Mouse (Mus musculus) embryonic facial prominence, embryonic 14.5 days (tissue): ENCODE data around the gene Dynlrb2. TPM values are rescaled to one million over a fixed set of nuclear protein-coding genes. Genes with fewer than 3 reads are reported as not detected.

Experiments used
- ATAC-seq: fragments of 200-750 bp; cut with Nextera tagmentation; 2 replicates; pipeline ENCODE4 v1.8.0; 2017; ENCODE audit warnings: low read depth, moderate number of reproducible peaks, moderate TSS enrichment
- DNase-seq: peaks from one replicate; pipeline ENCODE4 v3.0.0-alpha.2; 2015; ENCODE audit warnings: low spot score
- H3K27ac ChIP-seq: fragments of 300-500 bp; sonication (generic); replicated peaks from 2 replicates; pipeline ENCODE4 v1.5.1; 2014; ENCODE audit warnings: low read depth, mild to moderate bottlenecking, low read length, moderate library complexity
- H3K27me3 ChIP-seq: fragments of 300-500 bp; sonication (generic); replicated peaks from 2 replicates; pipeline ENCODE4 v1.6.1; 2014; ENCODE audit warnings: low read length; ENCODE audit not compliant: control insufficient read depth, insufficient read depth
- H3K36me3 ChIP-seq: fragments of 300-500 bp; sonication (generic); 2 replicates; pipeline ENCODE4 v1.6.1; 2014; ENCODE audit warnings: low read length, mixed read lengths; ENCODE audit not compliant: control insufficient read depth, insufficient read depth
- H3K4me1 ChIP-seq: fragments of 300-500 bp; sonication (generic); 2 replicates; pipeline ENCODE4 v1.6.1; 2014; ENCODE audit warnings: antibody characterized with exemption, low read length; ENCODE audit not compliant: control insufficient read depth, insufficient read depth
- H3K4me2 ChIP-seq: fragments of 300-500 bp; sonication (generic); 2 replicates; pipeline ENCODE4 v1.6.1; 2014; ENCODE audit warnings: low read depth, mild to moderate bottlenecking, low read length, moderate library complexity, mixed read lengths
- H3K4me3 ChIP-seq: fragments of 300-500 bp; sonication (generic); 2 replicates; pipeline ENCODE4 v1.5.1; 2014; ENCODE audit warnings: low read depth, mild to moderate bottlenecking, low read length
- H3K9ac ChIP-seq: fragments of 300-500 bp; sonication (generic); 2 replicates; pipeline ENCODE4 v1.6.1; 2014; ENCODE audit warnings: low read depth, mild to moderate bottlenecking, low read length, moderate library complexity, mixed read lengths
- H3K9me3 ChIP-seq: fragments of 300-500 bp; sonication (generic); 2 replicates; pipeline ENCODE4 v1.6.1; 2016; ENCODE audit warnings: low read length; ENCODE audit not compliant: control insufficient read depth
- WGBS: fragments of 180-500 bp; shearing (Covaris S2); extraction: QIAGEN DNeasy Blood & Tissue Kit; methylation state at CpG from one replicate; pipeline ENCODE4 v1.1.7; 2014; 5-methylcytosine and 5-hydroxymethylcytosine counted together
- polyA plus RNA-seq: library from polyadenylated mRNA; unstranded; fragments of >200 nt; fragmentation: Nextera tagmentation; extraction: Ambion mirVana; gene quantifications from 2 replicates; pipeline ENCODE4 v1.2.1, GENCODE M21; 2014

Dynlrb2 gene
- polyA plus RNA-seq, 1 experiment from 2014 or later = 52.2 TPM

- Histone ChIP-seq H3K9ac (no peak overlapping the region), H3K36me3 (no peaks in the 10 kb centered on the region), H3K4me2 (no peak overlapping the region), H3K9me3 (no peaks in the 10 kb centered on the region), H3K4me3 (no peak overlapping the region), H3K4me1 (no peaks in the 10 kb centered on the region), H3K27me3 (no peaks in the 10 kb centered on the region), H3K27ac (no peak overlapping the region)
- DNase-seq (no peak), ATAC-seq (no peak)
- 89% methylated on average over 7 of the region's 7 CpGs for WGBS
These were observed 20.1 kb downstream of the Dynlrb2 start for GRCm38 (mm10) chr8:116524915-116525314.

- no peaks in the 10 kb centered on the region for H3K36me3 ChIP-seq
- 0 out of 2 replicates have a peak, but pooled peaks cover 4% of the 10 kb centered on the region for H3K9me3 ChIP-seq
- ATAC-seq = no peak
- no peak overlapping the region for H3K4me2 ChIP-seq
- H3K27me3 ChIP-seq = no peaks in the 10 kb centered on the region
- H3K27ac ChIP-seq = no peak overlapping the region
- H3K9ac ChIP-seq = no peak overlapping the region
- no peak overlapping the region for H3K4me3 ChIP-seq
- WGBS = 83% methylated on average over 7 of the region's 7 CpGs
- DNase-seq = no peak
- H3K4me1 ChIP-seq = no peaks in the 10 kb centered on the region
These were observed 24.0 kb downstream of the Dynlrb2 start for GRCm38 (mm10) chr8:116528736-116529135.

- Histone ChIP-seq H3K4me2 (no peak overlapping the region), H3K9me3 (0 out of 2 replicates have a peak, but pooled peaks cover 4% of the 10 kb centered on the region), H3K4me3 (no peak overlapping the region), H3K27ac (no peak overlapping the region), H3K9ac (no peak overlapping the region), H3K4me1 (no peaks in the 10 kb centered on the region), H3K27me3 (no peaks in the 10 kb centered on the region), H3K36me3 (no peaks in the 10 kb centered on the region)
- ATAC-seq (no peak), DNase-seq (no peak)
- 74% methylated on average over 6 of the region's 6 CpGs for WGBS
These were observed 28.3 kb downstream of the Dynlrb2 start for GRCm38 (mm10) chr8:116533081-116533480.

- 76% methylated on average over 5 of the region's 5 CpGs for whole genome bisulfite sequencing
- H3K4me1 ChIP-seq = no peaks in the 10 kb centered on the region
- no peaks in the 10 kb centered on the region for H3K36me3 ChIP-seq
- H3K27me3 ChIP-seq = no peaks in the 10 kb centered on the region
- no peak overlapping the region for H3K27ac ChIP-seq
- DNase-seq (no peak), ATAC-seq (no peak)
- 0 out of 2 replicates have a peak, but pooled peaks cover 4% of the 10 kb centered on the region for H3K9me3 ChIP-seq
- H3K9ac ChIP-seq = no peak overlapping the region
- H3K4me3 ChIP-seq = no peak overlapping the region
- H3K4me2 ChIP-seq = no peak overlapping the region
These were observed 32.0 kb downstream of the Dynlrb2 start for GRCm38 (mm10) chr8:116536786-116537185.

GRCm38 (mm10) chr8:116538763-116539162 is 34.0 kb downstream of the Dynlrb2 start:
- Histone ChIP-seq H3K4me3 (no peak overlapping the region), H3K4me1 (no peaks in the 10 kb centered on the region)
- ATAC-seq = peak; percentile 78; the same call in 1 of the 2 replicates

GRCm38 (mm10) chr8:116540136-116540535 is 35.4 kb downstream of the Dynlrb2 start:
- no peaks in the 10 kb centered on the region for H3K4me1 ChIP-seq
- WGBS = 90% methylated on average over 1 of the region's 1 CpGs

More at GRCm38 (mm10) chr8:116538763-116539162, 34.0 kb downstream of the Dynlrb2 start:
- H3K4me2 ChIP-seq = no peak overlapping the region
- no peak overlapping the region for H3K27ac ChIP-seq
- no peaks in the 10 kb centered on the region for H3K36me3 ChIP-seq
- no peaks in the 10 kb centered on the region for H3K27me3 ChIP-seq
- no peak overlapping the region for H3K9ac ChIP-seq
- peak; percentile 43 for DNase-seq
- H3K9me3 ChIP-seq = no peaks in the 10 kb centered on the region
- WGBS = 33% methylated on average over 7 of the region's 7 CpGs

GRCm38 (mm10) chr8:116542842-116543241 is 38.1 kb downstream of the Dynlrb2 start:
- Histone ChIP-seq H3K4me2 (no peak overlapping the region), H3K27me3 (no peaks in the 10 kb centered on the region), H3K36me3 (no peaks in the 10 kb centered on the region), H3K4me3 (no peak overlapping the region), H3K9me3 (no peaks in the 10 kb centered on the region), H3K27ac (no peak overlapping the region), H3K9ac (no peak overlapping the region), H3K4me1 (no peaks in the 10 kb centered on the region)
- 86% methylated on average over 5 of the region's 5 CpGs for WGBS
- no peak for ATAC-seq
- DNase-seq = no peak

More at GRCm38 (mm10) chr8:116540136-116540535, 35.4 kb downstream of the Dynlrb2 start:
- Histone ChIP-seq H3K27me3 (no peaks in the 10 kb centered on the region), H3K9ac (no peak overlapping the region), H3K9me3 (no peaks in the 10 kb centered on the region), H3K36me3 (no peaks in the 10 kb centered on the region), H3K4me3 (no peak overlapping the region), H3K4me2 (no peak overlapping the region), H3K27ac (no peak overlapping the region)
- ATAC-seq (no peak), DNase-seq (no peak)

- no peak for ATAC-seq
- 70% methylated on average over 1 of the region's 1 CpGs for WGBS
These were observed 38.6 kb downstream of the Dynlrb2 start for GRCm38 (mm10) chr8:116543366-116543765.

GRCm38 (mm10) chr8:116552255-116552654 is 47.5 kb downstream of the Dynlrb2 start:
- no peak for ATAC-seq
- no peak for DNase-seq
- Histone ChIP-seq H3K27me3 (no peaks in the 10 kb centered on the region), H3K4me2 (no peak overlapping the region), H3K9ac (no peak overlapping the region), H3K4me3 (no peak overlapping the region), H3K36me3 (no peaks in the 10 kb centered on the region), H3K9me3 (no peaks in the 10 kb centered on the region), H3K27ac (no peak overlapping the region), H3K4me1 (no peaks in the 10 kb centered on the region)
- 80% methylated on average over 6 of the region's 6 CpGs for WGBS

More at GRCm38 (mm10) chr8:116543366-116543765, 38.6 kb downstream of the Dynlrb2 start:
- no peak for DNase-seq
- Histone ChIP-seq H3K4me1 (no peaks in the 10 kb centered on the region), H3K9ac (no peak overlapping the region), H3K36me3 (no peaks in the 10 kb centered on the region), H3K27me3 (no peaks in the 10 kb centered on the region), H3K4me3 (no peak overlapping the region), H3K9me3 (no peaks in the 10 kb centered on the region), H3K27ac (no peak overlapping the region), H3K4me2 (no peak overlapping the region)
